Mouse (Mus musculus): ENCODE results near the gene Sh2d2a.
"Not testable (repeated sequence)": the region's sequence is repeated elsewhere in the genome, so short reads cannot be mapped to it uniquely, and the experiment has no call there.

Gene Sh2d2a

DNA sequence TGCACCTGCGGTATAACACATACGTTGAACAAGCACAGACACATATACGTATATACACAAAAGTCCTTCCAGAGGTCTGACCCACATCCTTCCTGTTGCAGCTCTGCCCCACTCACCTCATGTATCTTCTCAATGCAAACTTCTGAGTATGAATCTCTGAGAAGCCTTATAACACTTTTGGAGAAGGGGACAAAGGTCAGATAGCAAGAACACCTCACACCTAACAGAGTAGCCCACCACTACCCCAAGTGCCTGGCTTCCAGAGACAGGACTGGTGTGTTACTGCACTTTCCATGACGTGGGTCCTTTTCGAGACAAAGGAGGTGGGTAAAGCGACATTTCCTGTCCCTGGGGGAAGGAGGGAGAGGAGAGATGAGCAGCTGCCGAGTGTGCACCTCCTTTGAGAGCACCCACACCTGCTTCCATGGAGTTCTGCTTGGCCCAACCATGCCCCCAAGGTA lies at the start of gene Sh2d2a:
Sh2d2a (plus strand) TSS at position 106 of the 461 bp plus-strand sequence.
- no peak for DNase-seq (ENCODE audit: extremely low read depth, insufficient read length, low spot score)

DNA sequence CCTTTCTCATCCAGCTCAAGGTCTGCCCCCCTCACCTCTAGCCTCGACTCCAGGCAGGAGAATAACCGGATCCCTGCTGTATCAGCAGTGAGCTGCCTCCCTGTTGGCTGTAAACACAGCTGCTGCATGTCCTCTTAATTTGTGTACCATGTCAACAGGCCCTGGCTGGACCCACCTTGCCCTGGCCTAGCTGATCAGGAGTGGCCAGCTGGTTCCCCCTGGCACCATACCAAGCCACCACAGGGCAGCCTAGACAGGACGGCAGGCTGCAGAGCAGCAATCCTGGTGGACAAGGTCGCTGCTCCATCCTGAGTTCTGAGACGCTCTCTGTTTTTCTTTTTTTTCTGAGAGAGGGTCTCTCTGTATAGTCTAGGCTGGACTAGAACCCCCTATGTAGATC lies 44.9 kb upstream of the Sh2d2a start:
- no peak for DNase-seq (ENCODE audit: extremely low read depth, insufficient read length, low spot score)

DNA sequence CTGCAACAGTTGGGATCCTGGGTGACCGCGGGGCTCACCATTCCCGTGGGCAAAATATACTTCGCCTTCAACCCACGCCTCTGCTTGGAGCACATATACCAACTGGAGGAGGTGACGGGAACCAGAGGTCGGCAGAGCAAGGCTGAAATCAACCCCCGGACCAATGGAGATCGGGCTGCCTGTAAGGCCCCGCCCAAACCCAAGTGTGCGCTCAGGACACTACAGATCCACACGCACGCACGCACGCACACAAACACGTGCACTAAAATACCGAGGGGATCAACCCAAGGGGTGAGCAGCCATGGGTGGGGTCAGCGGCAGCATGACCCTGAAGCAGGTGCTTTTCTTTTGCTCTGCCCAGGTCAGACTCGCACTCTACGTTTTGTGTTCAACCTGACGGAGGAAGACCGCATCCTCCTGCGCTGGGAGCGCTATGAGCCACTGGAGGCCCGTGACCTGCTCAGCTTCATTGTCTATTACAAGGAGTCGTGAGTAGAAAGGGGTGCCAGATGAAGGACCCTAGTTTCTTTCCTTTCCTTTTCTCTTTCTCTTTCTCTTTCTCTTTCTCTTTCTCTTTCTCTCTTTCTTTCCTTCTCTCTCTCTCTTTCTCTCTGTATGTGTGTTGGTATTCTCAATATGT lies 42.4 kb upstream of the Sh2d2a start:
- no peak for DNase-seq (ENCODE audit: extremely low read depth, insufficient read length, low spot score)

DNA sequence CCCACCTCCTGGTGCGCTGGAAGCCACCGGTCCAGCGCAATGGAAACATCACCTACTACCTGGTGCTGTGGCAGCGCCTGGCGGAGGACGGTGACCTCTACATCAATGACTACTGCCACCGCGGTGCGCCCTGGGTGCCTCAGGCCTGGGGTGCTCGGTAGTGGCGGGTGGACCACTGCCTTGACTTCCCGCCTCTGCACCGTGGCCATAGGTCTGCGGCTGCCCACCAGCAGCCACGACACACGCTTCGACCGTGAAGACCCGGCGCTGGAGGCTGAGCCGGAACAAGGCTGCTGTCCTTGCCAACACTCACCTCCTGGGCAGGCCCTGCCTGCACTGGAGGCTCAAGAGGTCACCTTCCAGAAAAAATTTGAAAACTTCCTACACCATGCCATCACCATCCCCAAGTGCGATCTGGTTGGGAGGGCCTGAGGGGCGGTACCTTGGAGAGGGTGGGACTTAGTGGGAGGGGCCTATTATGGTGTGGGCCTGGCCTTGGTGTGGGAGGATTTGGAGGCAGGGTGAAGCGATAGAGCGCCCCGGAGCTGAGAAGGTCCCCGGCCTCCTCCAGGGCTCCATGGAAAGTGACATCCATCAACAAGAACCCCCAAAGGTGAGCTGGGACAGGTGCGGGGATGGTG lies 37.1 kb upstream of the Sh2d2a start:
- DNase-seq (ENCODE audit: extremely low read depth, insufficient read length, low spot score) = no peak

DNA sequence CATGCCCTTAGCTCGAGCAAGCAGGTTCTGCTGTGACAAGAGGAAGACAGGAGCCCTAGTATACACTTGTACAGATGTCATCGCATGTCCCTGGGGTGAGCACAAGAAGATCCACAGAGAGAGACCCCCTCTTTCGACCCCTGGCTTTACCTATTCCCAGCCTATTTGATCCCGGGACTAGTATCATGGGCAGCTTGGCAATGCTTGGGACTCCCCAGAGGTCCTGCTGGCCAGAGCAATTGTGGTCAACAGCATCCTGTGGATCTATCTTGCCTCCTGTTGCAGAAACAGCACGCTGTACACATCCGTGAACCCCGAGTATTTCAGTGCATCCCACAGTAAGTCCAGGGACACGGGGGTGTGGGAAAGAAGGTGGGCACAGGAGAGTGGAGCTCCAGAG lies 35.3 kb upstream of the Sh2d2a start:
- no peak for DNase-seq (ENCODE audit: extremely low read depth, insufficient read length, low spot score)

DNA sequence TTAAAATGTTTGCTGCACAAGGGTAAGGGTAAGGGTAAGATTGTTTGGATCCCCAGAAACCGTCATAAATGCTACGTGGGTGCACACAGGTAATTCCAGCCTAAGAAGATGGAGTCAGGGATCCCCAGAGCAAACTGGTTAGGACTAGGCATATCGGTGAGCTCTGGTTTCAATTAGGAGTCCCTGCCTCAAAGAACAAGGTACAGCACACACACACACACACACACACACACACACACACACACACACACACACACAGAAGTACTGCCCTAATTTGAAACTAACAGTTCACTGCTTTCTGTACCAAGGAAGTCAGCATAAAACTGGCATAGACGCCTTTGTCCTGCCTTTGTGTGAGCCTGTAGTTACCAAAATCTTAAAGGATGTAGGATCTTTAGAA lies 34.1 kb upstream of the Sh2d2a start:
- no peak for DNase-seq (ENCODE audit: extremely low read depth, insufficient read length, low spot score)

DNA sequence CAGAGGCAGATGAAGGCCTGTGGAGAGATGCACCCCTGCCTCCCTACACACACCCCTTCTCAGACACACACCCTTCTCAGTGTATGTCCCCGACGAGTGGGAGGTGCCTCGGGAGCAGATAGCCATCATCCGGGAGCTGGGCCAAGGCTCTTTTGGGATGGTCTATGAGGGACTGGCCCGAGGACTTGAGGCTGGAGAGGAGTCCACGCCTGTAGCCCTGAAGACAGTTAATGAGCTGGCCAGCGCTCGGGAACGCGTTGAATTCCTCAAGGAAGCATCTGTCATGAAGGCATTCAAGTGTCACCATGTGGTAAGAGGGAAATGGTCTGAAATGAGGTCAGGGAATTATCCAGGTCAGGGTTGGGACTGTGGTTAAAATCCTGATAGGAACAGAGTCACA lies 33.7 kb upstream of the Sh2d2a start:
- no peak for DNase-seq (ENCODE audit: extremely low read depth, insufficient read length, low spot score)

DNA sequence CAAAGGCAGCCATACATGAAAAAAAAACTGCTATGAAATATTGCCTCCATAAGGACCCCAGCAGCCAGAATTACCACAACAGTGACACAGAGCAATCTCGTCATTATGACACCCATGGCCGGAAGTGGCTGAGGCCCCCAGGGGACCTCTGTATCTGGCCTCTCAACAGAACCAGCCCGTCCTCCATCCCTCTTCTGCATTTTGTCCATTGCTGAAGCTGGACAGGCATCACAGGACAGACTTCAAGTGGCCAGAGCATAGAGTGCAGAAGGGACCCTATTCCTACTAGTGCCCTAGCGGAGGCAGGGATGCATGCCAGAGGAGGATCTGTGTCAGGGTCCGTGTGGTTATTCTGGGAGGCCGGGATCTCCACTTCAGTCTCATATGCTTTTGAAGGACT lies 30.4 kb upstream of the Sh2d2a start:
- DNase-seq (ENCODE audit: extremely low read depth, insufficient read length, low spot score) = no peak

DNA sequence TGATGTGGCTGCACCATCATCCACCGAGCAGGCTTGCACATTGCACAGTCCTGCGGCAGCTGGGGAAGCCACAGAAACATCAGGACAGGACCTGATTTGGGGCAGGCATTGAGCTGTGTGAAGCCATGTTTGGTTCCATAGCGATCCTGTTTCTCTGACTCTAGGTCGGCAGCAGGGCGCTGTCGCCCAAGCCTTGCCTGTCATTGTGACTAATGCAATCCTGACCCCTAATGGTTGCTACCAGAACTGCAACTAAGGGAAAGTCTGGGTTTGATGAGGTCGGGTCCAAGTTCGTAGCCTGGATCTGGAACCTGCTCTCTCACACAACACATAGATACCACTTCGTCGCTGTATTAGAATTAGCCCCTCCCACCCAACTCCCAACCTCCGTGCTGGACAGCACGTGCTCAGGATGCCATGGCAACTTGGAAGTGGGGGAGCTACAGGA lies 29.9 kb upstream of the Sh2d2a start:
- DNase-seq (ENCODE audit: extremely low read depth, insufficient read length, low spot score) = peak; percentile 69

DNA sequence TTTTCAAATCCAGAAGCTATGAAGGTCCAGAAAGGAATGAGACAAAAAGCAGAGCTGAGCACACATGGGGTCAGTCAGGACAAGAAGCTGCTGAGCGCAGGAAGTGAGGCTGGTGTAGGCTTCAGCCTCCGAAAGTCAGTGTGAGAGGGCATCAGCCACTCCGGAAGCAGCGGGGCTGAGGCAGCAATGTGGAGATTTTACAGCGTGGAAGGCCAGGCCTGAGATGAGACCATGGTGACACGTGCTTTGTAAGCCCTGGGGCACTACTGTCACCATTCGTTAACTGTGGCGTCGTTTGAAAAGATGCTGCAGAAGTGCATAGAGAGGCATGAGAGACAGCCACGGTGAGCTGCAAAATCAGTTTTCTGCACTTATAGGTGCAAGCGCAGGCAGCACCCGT lies 28.3 kb upstream of the Sh2d2a start:
- DNase-seq (ENCODE audit: extremely low read depth, insufficient read length, low spot score) = no peak

DNA sequence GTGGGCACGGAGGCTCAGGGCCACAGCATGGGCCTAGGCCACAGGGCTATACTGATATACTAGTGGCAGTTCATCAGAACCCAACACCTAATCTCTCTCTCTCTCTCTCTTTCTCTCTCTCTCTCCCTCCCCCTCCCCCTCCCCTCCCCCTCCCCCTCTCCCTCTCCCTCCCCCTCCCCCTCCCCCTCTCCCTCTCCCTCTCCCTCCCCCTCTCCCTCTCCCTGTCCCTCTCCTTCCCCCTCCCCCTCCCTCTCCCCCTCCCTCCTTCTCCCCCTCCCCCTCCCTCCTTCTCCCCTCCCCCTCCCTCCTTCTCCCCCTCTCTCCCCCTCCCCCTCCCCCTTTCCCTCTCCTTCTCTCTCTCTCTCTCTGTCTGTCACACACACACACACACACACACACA lies 22.3 kb upstream of the Sh2d2a start, which contains the start of gene Pear1:
Pear1 (minus strand) TSS at position 101 of the 400 bp plus-strand sequence.
- not testable (repeated sequence) for DNase-seq (ENCODE audit: extremely low read depth, insufficient read length, low spot score)

DNA sequence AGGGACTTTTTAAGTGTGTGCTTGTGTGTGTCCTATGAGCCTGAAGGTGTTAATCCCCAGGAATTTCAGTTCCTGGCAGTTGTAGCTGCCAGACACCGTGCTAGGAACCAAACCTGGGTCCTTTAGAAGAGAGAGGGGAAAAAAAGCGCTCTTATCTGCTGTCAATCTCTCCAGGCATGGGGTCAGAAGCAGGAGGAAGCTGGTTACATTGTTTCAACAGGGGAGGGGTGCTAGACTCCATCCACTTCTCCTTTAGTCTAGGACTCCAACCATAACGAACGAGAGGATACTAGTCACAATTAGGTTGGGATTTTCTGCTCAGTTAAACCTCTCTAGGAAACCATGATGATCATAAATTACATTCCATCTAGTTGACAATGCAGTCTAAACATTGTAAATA lies 18.1 kb upstream of the Sh2d2a start:
- DNase-seq (ENCODE audit: extremely low read depth, insufficient read length, low spot score) = no peak

DNA sequence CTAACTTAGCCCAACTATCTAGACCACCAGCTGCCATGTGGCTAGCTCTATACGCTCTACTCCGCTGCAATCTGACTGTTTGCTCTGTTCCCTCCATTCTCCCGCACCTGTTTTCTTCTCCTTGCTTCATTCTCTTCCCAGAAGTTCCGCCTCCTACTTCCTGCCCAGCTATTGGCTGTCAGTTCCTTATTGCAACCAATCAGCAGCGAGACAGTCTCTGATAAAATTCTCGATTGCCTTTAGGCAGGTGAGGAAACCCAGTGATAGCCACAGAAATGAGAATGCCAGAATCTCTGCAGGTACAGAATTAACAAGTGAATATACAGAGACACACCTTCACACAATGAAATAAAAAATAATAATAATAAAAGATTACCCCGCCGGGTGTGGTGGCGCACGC lies 17.5 kb upstream of the Sh2d2a start:
- no peak for DNase-seq (ENCODE audit: extremely low read depth, insufficient read length, low spot score)

DNA sequence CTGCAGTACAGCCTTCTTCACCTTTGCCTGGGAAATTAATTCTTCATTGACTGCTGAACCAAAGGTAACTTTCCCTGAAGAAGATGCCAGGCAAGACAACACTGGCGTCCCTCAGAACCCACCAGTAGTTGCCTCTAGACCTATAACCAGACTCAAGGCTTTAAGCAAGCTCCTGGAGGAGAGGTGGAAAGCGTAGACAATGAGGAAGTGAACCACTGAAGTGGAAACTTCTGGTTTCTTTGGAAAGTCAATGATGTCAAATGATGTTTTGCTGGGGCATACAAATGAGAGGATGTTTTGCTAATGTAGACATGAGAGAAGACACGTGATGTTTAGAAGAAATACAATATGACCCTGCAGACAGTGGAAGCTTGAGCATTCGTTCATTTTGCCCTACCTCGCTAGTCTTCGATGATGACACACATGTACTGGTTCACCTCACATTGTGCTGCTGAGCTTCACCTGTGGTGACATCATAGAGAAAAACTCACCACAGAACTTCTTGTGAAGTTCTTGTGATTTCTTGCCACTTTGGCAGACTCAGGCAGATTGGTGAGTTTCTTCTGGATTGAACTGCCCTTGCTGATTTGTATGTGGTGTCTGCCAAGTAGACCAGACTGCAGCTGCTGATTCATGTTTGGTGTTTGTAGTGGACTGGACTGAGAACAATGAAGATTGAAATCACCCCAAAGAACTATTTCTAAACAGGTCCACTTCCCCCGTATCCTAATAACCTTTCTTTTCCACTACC lies 14.3 kb upstream of the Sh2d2a start:
- DNase-seq (ENCODE audit: extremely low read depth, insufficient read length, low spot score) = no peak

DNA sequence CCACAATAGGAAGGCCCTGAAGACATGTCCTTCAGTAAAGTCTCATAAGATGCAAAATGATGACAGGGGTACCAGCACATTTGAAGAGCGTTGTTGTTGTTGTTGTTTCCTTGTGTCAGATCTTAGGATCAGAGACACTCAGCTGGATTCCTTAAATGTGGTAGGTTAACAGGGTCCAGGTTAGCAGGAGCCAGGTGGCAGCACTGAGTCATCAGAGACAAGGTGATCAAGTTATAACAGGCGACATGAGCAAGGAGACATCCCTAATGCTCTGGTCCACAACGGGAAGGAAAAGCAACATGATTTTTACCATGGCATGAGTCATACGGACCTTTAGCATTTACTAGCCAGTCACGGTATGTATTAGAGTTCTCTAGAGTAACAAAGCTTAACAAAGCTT lies 13.1 kb upstream of the Sh2d2a start:
- no peak for DNase-seq (ENCODE audit: extremely low read depth, insufficient read length, low spot score)

DNA sequence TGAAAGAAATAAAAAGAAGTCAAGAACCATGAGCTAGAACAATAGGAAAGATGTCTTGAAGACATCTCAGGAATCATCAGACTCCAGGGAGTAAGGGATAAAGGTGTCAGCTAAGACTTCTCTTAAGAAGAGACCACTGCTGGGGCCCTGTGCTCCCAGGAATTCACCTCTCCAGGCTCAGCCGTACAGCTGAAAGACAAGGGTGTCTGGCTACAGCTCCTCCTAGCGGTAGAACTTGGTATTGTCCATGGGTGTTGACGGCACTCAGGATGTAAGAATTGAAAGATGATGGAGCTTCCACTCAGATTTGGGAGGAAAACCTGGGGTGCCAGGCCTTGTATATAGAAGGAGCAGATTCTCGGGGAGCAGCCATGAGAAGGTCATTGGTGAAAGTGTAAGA lies 7.9 kb upstream of the Sh2d2a start:
- no peak for DNase-seq (ENCODE audit: extremely low read depth, insufficient read length, low spot score)

DNA sequence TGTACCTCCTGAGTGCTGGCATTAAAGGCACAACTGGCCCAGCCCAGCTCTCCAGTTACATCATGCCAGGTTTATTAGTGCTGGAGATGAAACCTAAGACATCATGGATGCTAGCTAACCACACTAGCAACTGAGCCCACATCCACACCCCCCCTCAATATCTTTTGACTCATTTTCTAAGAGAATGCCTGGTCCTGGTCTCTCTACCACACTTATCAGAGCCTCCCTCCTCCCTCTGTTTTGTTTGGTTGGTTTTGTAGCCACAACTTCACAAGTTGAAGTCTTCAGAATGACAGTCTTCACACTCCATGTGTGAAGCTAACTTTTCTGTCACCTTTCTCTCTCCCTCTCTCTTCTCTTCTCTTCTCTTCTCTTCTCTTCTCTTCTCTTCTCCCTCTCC lies 5.7 kb upstream of the Sh2d2a start:
- no peak for DNase-seq (ENCODE audit: extremely low read depth, insufficient read length, low spot score)

DNA sequence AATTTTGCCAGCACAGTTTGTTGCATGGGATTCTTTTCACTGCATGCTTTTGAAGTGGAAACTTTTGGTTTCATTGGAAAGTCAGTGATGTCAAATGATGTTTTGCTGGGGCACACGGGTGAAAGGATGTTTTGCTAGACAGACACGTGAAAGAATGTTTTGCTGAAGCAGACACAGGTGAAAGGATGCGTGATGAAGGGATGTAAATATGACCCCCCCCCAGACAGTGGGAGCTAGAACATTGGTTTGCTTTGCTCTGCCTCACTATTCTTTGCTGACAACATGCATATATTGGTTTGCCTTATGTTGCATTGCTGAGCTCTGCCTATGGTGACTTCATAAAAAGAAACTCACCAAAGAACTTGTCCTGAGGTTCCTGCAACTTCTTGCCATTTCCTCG lies 1.6 kb upstream of the Sh2d2a start:
- no peak for DNase-seq (ENCODE audit: extremely low read depth, insufficient read length, low spot score)

DNA sequence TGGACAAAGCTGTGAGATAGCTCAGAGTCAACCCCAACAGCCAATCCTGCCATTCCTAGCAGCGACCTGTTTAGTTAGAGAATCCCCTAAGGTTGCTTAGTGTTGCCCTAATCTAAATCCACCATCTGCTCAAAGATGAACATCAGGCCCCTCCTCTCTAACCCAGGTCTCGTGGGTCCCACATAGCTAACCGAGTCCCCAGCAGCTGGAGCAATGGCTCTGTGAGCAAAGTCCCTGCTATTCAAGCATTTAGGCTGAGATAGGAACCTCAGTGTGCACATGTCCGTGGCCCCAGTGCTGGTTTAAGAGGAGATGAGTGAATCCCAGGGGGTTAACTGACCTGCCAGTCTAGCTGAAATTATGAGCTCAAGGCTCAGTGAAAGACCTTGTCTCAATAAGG lies 369 bp upstream of the Sh2d2a start:
- no peak for DNase-seq (ENCODE audit: extremely low read depth, insufficient read length, low spot score)

DNA sequence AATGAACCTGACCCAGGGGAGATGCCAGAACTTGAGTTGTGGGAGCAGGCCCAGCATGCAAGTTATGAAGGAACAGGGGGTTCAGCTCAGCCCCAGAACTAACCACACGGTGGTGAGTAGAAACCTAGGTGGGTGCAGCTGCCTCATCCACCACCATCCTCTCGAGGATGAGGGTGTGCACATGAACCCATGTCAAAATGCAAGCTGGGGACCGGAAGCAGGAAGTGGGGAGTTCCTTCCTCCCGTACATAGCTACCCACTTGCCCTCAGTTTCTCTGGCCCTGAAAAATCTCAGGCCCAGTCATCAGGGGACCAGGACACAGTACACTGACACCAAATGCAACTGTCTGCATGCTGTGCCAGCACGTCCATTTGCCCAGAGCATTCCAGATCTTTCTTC lies 1.1 kb downstream of the Sh2d2a start:
- no peak for DNase-seq (ENCODE audit: extremely low read depth, insufficient read length, low spot score)

DNA sequence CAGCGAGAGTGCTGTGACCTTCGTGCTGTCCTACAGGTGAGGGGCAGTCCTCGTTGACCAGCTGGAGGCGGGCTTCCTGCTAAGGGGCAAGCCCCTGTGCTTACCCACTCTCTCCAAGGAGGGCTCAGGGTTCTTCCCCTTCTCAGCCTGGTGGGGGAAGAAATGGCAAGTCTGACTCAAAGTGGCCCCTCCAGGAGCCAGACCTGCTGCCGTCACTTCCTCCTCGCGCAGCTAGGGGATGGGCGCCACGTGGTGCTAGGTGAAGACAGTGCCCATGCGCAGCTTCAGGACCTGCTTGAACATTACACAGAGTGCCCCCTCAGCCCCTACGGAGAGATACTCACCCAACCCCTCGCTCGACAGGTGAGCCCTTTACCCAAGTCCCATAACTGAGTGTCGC lies 2.6 kb downstream of the Sh2d2a start:
- DNase-seq (ENCODE audit: extremely low read depth, insufficient read length, low spot score) = no peak
